Mouse (Mus musculus) A20 (cell line): ENCODE results near the gene Ifna16.

Experiments
- DNase-seq: peaks from one replicate; pipeline ENCODE4 v3.0.0-alpha.2; 2011; ENCODE audit warnings: low read depth, low spot score

The Ifna16 gene

DNA sequence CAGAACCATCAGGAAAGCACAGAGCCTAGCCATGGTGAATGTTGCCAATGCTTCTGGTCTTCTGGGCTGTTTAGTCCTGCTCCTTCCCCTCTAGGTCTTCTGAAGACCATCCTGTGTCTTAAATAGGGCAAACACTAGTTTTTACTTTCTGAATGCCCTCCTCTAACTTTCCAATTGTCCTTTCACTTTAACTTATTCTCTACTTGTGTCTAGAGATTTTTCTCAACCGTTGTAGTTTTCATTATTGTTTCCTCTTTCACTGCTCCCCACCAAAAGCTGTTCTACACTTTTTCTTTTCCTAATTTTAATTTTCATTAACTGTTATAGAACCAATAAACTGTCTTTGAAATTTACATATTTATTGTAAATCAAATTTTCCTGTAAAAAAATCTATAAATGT, at the start of gene Ifna16:
TSS of gene Ifna16 (minus strand) at position 101 of the 400 bp plus-strand sequence.
- DNase-seq: no peak

DNA sequence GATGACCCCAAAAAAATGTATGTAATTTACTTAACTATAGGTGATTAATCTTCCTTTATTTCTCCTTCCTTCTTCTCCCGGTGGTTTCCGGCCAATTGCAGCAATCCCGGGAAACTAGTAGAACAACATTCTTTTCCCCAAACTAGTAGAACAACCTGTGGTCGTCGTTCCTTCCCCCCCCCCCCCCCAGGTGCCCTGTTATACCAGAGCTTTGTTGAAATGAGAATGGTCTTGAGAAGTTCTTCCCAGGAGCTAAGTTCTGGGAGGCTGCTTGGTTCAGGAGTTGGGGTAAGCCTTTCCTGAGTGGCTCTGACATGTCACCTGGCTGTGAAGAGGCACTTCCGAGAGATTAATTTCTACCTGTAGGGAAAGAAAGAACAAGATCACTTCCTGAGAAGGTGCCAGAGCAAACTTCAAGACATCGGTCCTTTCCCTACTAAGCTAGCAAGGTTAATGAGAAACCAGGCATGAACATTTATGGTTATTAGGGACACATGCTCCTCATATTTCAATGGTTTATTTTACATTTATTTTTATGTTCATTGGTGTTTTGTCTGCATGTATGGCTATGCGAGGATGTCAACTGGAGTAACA, 46.9 kb upstream of the Ifna16 start:
- no peak for DNase-seq

DNA sequence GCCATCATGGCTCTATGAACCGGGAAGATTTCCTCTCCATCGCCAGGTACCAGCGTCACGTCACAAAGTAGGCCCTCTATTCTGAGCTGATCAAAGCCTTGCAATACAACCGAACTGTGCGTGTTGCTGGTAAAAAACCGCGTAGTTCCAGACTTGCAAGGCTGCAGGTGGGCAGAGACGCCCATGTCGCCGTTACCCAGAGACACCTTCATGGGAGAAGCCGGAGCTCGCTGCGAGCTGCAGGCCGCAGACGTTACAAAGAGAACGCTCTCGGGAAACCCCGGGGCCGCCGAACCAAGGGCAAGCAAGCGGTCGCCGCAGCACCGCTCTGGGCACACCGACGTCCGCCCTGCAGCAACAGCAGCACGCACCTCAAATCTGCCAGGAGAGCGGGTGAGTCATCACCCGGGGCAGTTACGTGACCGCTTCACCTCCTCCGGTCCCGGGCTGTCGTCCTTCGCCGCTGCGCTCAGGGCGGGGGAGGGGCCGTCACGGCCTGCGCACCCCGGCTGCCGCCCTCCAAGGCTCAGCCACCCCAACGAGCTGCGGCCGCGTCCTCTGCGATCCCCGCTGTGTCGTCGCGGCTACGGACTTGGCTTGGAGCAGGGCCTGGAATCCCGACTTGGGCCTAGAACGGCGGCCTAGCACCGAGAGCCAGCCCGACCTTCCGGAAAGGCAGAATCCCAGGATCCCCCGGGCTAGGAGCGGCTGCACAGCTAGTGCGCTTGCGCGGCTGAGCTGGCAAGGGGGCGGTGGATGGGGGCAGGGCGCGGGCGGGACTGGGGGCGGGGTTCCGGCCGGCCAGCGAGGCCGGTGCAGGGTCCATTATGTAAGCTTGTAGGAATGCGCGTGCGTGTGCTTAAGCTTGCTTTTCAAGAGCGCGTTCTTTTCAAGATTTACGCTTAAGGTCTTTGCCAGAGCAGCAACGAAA, 45.3 kb upstream of the Ifna16 start, which contains the start of the genes Gm26566 and Klhl9:
TSS of gene Gm26566 (plus strand) at position 15 of the 931 bp plus-strand sequence.
TSS of gene Klhl9 (minus strand) at position 675 of the 931 bp plus-strand sequence.
- DNase-seq: peak; percentile 93

DNA sequence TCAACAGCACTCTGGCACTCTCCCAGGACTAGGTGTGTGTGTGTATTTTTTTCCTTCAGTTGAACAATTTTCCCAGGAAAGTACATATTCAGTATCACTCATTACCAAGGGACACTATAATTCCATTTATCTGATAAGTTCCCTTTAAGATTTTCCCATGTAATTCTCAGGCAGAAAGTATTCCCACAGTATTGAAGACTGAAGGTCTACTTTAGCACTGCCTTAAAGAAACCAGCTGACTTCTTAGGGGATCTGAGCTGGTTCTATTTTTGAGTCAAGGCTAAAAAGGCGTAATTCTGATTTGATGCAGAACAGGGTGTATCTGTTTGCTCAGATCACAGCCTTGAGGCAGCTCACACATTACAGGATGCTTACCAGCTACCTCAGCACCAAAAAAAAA, 42.0 kb upstream of the Ifna16 start:
- DNase-seq: no peak

DNA sequence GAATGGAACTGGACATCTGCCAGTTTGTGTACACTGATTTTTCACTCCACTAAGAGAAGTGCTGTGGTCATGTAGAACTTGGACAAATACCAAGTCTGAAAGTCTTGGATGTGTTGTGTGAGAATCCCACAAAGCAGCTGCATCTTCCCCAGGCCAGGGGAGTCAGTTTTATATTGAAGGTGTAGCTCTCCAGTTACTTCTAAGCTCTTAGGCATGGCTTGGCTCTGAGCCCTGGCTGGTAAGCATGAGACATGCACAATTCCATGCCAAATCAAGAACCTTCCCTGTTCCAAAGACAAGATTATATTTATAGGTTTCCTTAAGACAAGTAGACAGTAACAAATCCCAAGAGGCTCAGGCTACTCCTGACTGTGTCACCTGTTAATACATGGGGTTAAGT, 38.3 kb upstream of the Ifna16 start:
- DNase-seq: no peak

DNA sequence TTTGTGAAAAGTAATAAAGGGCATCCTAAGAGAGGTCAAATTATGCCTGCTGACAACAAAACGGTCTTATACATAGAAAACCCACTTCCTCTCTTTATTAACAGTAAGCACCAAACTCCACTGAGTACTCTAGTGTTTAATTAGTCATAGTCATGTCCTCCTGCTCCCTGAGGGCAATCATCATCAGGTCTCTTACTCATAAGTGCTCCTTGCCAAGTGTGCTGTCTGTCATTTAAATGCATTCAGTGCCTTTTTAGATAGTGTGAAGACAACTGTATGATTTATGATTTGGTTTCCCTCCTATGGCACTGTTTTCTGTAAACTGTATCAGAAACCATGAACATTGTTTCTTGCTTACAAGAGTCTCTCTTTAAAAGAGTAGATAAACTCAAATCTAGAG, 37.6 kb upstream of the Ifna16 start:
- DNase-seq: no peak

DNA sequence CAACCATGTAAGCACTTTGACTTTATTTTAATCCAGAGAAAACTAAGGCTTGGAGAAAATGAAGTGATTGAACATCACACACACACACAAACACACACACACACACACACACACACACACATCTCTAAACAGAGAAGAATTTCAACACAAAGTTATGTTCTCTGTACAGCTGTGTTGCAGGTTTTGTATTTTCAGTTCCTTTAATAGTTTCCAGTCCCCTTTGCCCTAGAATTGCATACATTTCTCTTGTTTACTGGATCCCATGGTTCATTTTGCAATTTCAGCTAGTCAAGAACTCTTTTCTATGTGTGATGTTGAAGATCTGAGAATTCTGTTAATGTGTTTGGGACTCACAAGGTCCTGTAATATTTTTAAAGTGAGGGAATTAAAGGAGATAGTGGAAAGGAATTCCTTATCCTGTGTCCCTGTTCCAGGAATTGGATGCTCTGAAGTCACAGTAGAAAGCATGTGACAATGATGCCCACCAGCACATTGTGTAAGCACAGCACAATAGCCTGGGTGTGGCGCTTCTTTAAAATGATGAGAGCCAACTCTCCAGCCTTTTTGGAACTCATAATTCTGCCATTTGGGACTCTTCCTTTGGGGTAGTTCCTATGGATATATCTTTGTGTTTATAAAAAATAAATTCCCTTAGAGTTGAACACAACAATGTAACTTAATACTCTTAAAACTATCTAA, 30.6 kb upstream of the Ifna16 start:
- peak; percentile 18 for DNase-seq

DNA sequence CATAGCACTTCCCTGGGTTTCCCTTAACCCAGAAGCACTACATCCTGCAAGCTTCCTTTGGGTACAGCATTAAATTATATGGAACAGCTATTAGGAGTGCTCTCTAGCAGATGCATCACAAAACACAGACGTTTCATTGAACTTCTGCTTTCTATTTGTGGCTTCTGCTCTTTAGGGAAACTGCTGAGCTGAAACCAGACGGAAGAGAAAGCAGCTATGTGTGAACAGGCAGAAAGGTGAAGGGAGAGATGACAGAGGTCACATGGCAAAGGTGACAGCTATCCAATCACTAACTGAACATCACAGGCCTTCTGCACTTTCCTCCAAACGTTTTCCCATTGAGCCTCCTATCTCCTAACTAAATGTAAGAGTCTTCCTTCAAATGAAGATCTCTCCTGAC, 29.2 kb upstream of the Ifna16 start:
- DNase-seq: peak; percentile 74

DNA sequence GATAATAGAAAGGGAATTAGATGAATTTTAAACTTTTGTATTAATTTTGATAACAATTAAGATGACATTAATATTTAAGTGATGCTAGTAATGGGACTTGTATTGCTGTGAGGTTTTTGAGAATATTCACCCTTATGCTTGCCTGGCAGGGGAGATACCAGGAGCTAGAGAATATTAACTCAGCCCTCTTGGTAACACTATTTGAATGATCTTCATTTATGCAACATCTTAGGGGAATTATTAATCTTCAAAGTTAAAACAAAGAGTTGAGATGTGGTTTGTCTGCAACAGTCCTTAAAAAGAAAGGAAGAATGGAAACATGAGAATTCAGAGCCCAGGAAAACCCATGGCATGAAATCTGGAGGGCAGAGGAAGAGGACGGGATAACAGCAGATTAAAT, 22.6 kb upstream of the Ifna16 start:
- no peak for DNase-seq

DNA sequence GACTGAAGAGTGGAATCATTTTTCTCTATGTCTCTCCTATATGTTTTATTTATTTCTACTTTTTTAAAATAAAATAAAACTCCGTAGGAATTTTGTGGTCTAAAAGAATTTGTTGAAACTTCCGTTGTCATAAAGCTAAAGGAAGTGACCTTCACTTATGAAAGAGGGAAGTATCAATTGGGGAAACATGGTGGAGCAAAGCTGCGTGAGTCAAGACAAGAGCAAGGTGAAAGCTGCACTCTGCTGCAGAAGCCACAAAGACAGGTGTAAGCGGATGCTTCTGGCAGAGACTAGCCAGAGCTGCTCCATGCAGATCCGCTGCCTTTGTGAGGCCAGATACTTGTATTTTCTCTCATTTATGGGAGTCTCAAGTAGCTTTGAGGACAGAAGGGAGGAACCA, 22.1 kb upstream of the Ifna16 start:
- DNase-seq: peak; percentile 28

DNA sequence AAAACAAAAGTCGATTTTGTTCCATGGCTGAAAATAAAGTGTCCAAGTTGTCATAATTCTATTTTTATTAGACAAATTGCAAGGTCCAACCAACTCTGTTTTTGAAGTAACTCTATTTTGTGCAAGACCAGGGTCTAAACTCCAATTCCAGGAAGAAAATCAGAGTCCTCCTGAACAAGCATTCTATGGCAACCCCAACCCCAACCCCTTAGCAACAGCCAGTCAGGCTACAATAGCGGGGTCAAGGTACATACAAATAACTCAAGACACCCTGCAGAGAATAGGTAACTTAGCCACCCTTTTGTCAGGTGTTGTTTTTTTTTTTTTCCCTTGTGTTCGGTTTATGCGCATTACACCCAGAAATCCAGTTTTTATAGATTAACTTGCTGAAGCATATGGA, 21.0 kb upstream of the Ifna16 start:
- DNase-seq: no peak

DNA sequence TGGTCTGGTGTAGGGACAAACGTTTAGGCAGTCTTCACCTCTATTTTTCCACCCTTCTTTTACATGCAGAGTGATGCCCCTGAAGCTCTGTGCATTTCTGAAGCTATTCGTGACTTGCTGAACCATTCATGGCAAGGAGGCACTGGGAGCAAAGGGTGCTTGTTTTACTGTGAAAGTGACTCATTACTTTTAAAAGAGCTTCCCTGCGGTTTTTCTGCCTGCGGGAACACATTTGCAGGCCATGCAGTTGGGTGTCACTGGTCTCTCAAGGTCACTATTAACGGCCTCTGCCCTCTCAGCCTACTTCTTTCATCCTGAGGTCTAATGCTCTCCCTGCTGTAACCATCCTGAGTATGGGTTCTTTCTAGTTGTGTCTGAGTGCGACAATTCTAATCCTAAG, 20.4 kb upstream of the Ifna16 start:
- DNase-seq: no peak

DNA sequence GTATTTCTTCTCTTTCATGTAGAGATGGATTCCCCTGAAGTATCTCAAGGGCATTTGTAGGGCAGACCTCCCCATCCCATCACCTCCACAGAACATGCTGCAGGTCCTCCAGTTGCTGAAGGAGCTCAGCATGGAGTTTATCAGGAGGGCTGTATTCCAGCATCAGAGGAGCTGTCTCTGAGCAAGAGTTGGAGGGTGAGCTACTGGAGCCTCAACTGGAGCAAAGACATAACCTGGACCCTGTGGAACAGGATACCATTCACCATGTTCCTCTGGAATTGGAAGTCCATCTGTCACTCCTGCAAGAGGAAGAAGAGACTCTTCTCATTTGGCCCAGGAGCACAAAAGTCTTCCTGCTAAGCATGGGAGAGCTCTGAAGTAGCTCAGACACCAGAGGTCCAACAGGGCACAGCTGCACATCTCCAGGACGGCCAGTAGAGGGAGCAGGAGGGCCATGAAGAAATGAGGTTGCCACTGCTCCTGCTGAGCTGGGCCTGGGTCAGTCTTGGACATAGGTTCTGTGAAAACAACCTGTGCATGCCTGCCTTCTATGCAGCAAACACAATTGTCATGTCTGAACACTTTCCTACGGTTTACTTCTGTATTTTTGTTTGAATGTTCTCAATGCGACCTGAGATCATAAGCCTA, 19.6 kb upstream of the Ifna16 start:
- DNase-seq: peak; percentile 69

DNA sequence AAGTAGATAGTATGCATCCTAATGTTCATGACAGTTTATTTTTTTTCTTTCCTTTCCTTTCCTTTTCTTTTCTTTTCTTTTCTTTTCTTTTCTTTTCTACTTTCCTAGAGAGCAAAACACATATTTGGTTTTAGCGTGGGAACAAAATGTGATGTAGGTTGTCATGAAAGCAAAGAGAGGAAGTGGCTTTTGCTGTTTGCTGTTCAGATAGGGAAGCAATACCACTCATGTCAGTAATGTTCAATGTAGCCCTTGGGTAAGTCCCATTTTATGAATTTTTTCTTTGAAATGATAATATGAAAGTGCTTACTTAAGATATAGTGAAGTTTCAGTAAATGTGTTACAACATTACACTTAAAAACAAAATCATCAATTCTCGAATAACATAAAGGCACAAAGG, 16.7 kb upstream of the Ifna16 start:
- no peak for DNase-seq

DNA sequence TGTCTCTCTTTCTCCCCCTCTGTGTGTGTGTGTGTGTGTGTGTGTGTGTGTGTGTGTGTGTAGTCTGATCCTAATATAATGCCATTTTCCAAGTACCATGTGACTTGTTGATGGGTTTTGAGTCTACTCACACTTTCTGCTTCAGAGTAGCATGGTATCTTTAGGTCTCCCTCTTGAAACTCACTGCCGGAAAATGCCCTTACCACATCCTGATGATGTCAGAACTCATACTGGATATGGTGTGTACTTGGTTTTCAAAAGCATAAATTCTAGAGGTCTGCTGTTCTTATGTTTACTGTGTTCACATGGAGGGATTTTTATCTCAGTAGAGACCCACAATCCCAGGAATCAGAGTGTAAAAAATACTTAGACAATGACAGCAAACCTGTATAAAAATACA, 15.8 kb upstream of the Ifna16 start:
- no peak for DNase-seq

DNA sequence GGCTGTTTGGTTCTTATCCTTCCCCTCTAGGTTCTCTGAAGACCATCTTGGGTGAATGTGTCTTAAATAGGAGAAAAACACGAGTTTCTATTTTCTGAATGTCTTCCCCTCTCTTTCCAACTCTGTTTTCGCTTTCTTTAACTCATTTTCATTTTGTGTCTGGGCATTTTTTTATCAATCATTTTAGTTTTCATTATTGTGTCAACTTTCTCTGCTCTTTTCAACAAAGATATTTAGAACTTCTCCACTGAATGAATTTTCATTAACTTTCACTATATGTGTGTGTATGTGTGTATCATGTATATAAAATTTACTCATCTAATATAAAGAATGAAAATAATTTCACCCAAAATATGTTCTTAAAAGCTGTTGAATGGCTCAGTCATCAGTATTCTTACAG, 14.5 kb upstream of the Ifna16 start, which contains the start of gene Ifnab:
TSS of gene Ifnab (minus strand) at position 101 of the 400 bp plus-strand sequence.
- DNase-seq: no peak

DNA sequence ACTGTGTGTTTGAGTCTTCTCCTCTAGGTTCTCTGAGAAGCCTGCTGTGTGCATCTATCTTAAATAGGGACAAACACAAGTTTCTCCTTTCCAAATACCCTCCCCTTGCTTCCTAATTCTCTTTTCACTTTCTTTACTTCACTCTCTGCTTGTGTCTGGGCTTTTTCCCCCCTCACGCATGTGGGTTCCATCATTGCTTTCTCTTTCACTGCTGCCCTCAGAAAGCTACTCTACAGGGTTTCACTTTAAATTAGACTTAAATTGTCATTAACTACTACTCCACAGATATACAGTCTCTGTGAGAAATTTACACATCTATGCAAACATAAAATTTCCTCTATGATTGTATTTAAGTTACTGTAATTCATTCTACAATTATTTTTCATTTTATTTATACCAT, 7.1 kb upstream of the Ifna16 start, which contains the start of gene Ifna2:
TSS of gene Ifna2 (minus strand) at position 101 of the 400 bp plus-strand sequence.
- no peak for DNase-seq

DNA sequence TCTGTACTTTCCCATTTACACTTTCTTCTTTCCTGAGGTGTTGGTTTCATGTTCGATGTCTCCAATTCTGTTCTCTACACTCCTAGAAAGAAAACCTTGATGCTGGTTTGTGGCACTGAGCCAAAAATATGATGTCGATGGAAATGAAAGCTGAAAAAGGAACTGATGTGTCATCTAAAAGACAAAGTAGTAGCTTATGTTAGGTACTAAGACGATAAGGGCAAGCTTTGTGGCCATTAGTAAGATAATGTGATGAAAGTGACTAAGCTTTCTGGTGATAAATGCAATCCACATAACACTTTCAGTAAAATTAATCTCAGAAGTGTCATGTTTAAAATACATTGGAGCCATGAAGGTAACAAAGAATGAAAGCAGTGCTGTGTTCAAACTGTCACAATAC, 4.6 kb upstream of the Ifna16 start:
- no peak for DNase-seq

DNA sequence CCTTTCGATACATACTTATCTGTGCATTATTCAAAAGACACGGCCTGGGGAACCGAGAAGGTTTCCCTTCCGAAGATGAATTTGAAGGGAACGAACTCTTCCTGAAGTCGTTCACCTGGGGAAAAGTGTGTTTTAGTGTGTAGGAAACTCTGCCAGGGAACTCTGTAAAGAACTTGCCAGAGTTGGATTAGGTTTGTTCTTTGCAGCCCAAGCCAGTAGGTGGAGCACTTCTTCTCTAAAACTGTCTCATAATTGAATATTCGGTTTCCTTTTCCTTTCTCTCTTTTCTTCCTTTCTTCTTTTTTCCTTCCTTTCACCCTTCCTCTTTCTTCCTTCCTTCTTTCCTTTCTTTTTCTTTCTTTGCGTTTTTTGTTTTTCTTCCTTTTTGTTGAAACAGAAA, 3.6 kb upstream of the Ifna16 start:
- peak; percentile 33 for DNase-seq

DNA sequence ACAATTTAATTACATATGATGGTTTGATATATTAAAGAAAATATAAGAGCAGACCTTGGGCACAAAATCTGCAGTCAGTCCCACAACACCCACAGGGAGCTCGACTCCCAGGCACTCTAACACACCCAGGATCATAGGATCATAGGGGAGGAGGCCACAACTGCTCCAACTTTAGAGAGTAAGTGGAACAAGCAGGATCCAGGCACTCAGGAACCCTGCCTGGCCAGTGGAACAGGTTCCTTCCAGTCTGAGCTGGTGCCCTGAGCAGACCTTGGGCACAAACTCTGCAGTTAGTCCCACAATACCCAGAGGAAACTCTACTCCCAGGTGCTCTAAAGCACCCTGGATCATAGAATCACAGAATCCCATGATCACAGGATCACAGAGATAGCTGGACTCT, 21.3 kb downstream of the Ifna16 start:
- no peak for DNase-seq

DNA sequence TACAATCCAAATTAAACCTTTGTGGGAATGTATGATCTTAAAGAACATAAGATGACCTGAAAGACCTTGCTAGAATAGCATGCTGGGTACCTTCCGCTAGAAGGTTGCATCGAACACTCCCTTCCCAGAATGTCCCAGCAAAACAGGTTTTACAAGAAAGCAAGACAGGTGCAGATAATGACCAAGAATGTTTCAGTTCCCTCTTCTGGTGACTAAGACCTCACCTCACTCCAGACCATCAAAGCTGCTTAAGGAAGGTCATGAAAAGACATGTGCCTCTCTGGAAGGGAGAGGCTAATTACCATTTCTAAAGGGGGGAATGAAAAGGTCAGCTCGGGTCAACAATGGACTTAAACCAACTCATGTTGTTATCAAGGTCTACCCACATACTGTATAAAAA, 23.1 kb downstream of the Ifna16 start:
- DNase-seq: peak; percentile 5

DNA sequence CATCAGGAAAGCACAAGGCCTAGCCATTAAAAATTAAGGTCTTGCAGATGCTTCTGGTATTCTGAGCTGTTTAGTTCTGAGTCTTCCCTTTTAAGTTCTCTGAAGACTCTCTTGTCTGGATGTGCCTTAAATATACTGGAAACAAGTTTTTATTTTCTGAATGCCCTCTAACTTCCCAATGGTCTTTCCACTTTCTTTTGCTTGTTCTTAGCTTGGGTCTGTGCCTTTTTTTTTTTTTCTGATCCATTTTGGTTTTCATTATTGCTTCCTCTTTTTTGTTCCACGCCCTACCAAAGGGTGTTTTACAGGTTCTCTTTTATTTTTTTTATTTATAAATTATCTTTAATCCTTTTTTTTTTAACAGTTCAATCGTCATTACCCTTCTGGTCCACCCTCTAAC, 32.4 kb downstream of the Ifna16 start, which contains the start of gene Ifna13:
TSS of gene Ifna13 (minus strand) at position 101 of the 400 bp plus-strand sequence.
- DNase-seq: peak; percentile 5
